Mouse (Mus musculus) CH12.LX (cell line): ENCODE data around the gene Mgat5b. TPM values are rescaled to one million over a fixed set of nuclear protein-coding genes. Genes with fewer than 3 reads are reported as not detected.
A peak's percentile ranks its signal among the peaks of the same experiment; 100 is the strongest.

ENCODE experiments used
- DNase-seq: peaks from one replicate; pipeline ENCODE4 v3.0.0-alpha.2; 2013; ENCODE audit errors: extremely low read depth
- H3K27ac ChIP-seq: 2 replicates; pipeline ENCODE4 v1.5.1; 2012; ENCODE audit warnings: low read depth, mild to moderate bottlenecking, control low read depth, moderate library complexity; ENCODE audit not compliant: insufficient read depth
- H3K27me3 ChIP-seq: replicated peaks from 2 replicates; pipeline ENCODE3; 2012; ENCODE audit warnings: inconsistent platforms
- H3K36me3 ChIP-seq, 2 experiments: replicated peaks in 1 of 2; 2 replicates each; pipeline versions ENCODE3 to v1.6.1; 2012; ENCODE audit warnings: inconsistent platforms in 1 of 2, low read length in 1 of 2, mild to moderate bottlenecking in 1 of 2, mixed read lengths in 1 of 2, moderate library complexity in 1 of 2; ENCODE audit not compliant: control insufficient read depth in 1 of 2, insufficient read depth in 1 of 2
- H3K4me1 ChIP-seq, 2 experiments: 2 replicates each; pipeline ENCODE4 v1.6.1; 2012; ENCODE audit warnings: inconsistent platforms in 1 of 2, moderate library complexity in 1 of 2; ENCODE audit not compliant: insufficient read depth in 2 of 2, control insufficient read depth in 1 of 2
- H3K4me2 ChIP-seq: 2 replicates; pipeline ENCODE4 v1.6.1; 2012; ENCODE audit warnings: low read depth, mild to moderate bottlenecking, control low read depth; ENCODE audit not compliant: poor library complexity, insufficient read depth, severe bottlenecking
- H3K4me3 ChIP-seq, 3 experiments: fragments of 150-350 bp in 1 of 3; sonication (generic) in 1 of 3; replicated peaks in 1 of 3; 2 replicates each; pipeline versions ENCODE3 to v1.5.1; 2011 to 2012; ENCODE audit warnings: low read depth in 2 of 3, low read length in 2 of 3, mild to moderate bottlenecking in 2 of 3, moderate library complexity in 2 of 3, control low read depth in 1 of 3, improper control_type of control experiment in 1 of 3, inconsistent platforms in 1 of 3, mixed read lengths in 1 of 3; ENCODE audit not compliant: poor library complexity in 1 of 3
- H3K79me2 ChIP-seq: replicated peaks from 2 replicates; pipeline ENCODE4 v1.6.1; 2012; ENCODE audit warnings: mild to moderate bottlenecking, moderate library complexity; ENCODE audit not compliant: control insufficient read depth, poor library complexity, insufficient read depth, severe bottlenecking; ENCODE audit errors: extremely low read depth
- H3K9ac ChIP-seq: 2 replicates; pipeline ENCODE4 v1.6.1; 2012; ENCODE audit warnings: low read depth, mild to moderate bottlenecking, control low read depth, moderate library complexity; ENCODE audit not compliant: insufficient read depth
- H3K9me3 ChIP-seq: replicated peaks from 2 replicates; pipeline ENCODE3; 2012; ENCODE audit warnings: low read length, inconsistent platforms, mixed read lengths
- BHLHE40 ChIP-seq: IDR thresholded peaks from 2 replicates; pipeline ENCODE4 v1.6.1; 2011; ENCODE audit warnings: mild to moderate bottlenecking, low read depth, low read length, improper control_type of control experiment
- CHD1 ChIP-seq: IDR thresholded peaks from 2 replicates; pipeline ENCODE4 v1.6.1; 2012; ENCODE audit warnings: low read depth, low read length, improper control_type of control experiment, inconsistent platforms
- CHD2 ChIP-seq: IDR thresholded peaks from 2 replicates; pipeline ENCODE4 v1.6.1; 2011; ENCODE audit warnings: low read length, improper control_type of control experiment
- CTCF ChIP-seq, 2 experiments: IDR thresholded peaks in 1 of 2; conservative IDR thresholded peaks in 1 of 2; 2 replicates each; pipeline ENCODE4 v1.5.1; 2011 to 2012; ENCODE audit warnings: low read depth in 2 of 2, low read length in 2 of 2, improper control_type of control experiment in 1 of 2, inconsistent platforms in 1 of 2, mild to moderate bottlenecking in 1 of 2, moderate library complexity in 1 of 2
- ELF1 ChIP-seq: IDR thresholded peaks from 2 replicates; pipeline ENCODE4 v1.6.1; 2014; ENCODE audit warnings: low read depth, mild to moderate bottlenecking, inconsistent platforms, low read length, improper control_type of control experiment
- EP300 ChIP-seq: IDR thresholded peaks from 2 replicates; pipeline ENCODE4 v1.6.1; 2011; ENCODE audit warnings: low read length, improper control_type of control experiment
- GABPA ChIP-seq: IDR thresholded peaks from 2 replicates; pipeline ENCODE4 v1.6.1; 2012; ENCODE audit warnings: low read depth, low read length, improper control_type of control experiment, inconsistent platforms; ENCODE audit not compliant: insufficient replicate concordance
- IRF4 ChIP-seq: IDR thresholded peaks from 2 replicates; pipeline ENCODE4 v1.6.1; 2014; ENCODE audit warnings: low read depth, mild to moderate bottlenecking, inconsistent platforms, low read length, improper control_type of control experiment
- JUN ChIP-seq: IDR thresholded peaks from 2 replicates; pipeline ENCODE4 v1.6.1; 2011; ENCODE audit warnings: low read depth, mild to moderate bottlenecking, low read length, improper control_type of control experiment, moderate library complexity; ENCODE audit not compliant: insufficient read depth
- KAT2A ChIP-seq: IDR thresholded peaks from 2 replicates; pipeline ENCODE4 v1.6.1; 2012; ENCODE audit warnings: low read length, improper control_type of control experiment, inconsistent platforms; ENCODE audit not compliant: insufficient replicate concordance
- MAFK ChIP-seq: IDR thresholded peaks from 2 replicates; pipeline ENCODE4 v1.6.1; 2011; ENCODE audit warnings: low read length, improper control_type of control experiment; ENCODE audit not compliant: insufficient replicate concordance
- MAX ChIP-seq: IDR thresholded peaks from 2 replicates; pipeline ENCODE4 v1.6.1; 2011; ENCODE audit warnings: low read length, improper control_type of control experiment
- MAZ ChIP-seq: IDR thresholded peaks from 2 replicates; pipeline ENCODE4 v1.6.1; 2012; ENCODE audit warnings: low read depth, mild to moderate bottlenecking, inconsistent platforms, low read length, improper control_type of control experiment, moderate library complexity
- MEF2A ChIP-seq: IDR thresholded peaks from 2 replicates; pipeline ENCODE4 v1.6.1; 2014; ENCODE audit warnings: low read depth, mild to moderate bottlenecking, inconsistent platforms, low read length, improper control_type of control experiment, borderline replicate concordance
- MXI1 ChIP-seq: IDR thresholded peaks from 2 replicates; pipeline ENCODE4 v1.6.1; 2011; ENCODE audit warnings: mild to moderate bottlenecking, low read depth, low read length, improper control_type of control experiment
- NELFE ChIP-seq: IDR thresholded peaks from 2 replicates; pipeline ENCODE4 v1.6.1; 2011; ENCODE audit warnings: low read depth, low read length, improper control_type of control experiment
- NRF1 ChIP-seq: IDR thresholded peaks from 2 replicates; pipeline ENCODE4 v1.6.1; 2014; ENCODE audit warnings: low read depth, mild to moderate bottlenecking, inconsistent platforms, low read length, improper control_type of control experiment, moderate library complexity
- POLR2A ChIP-seq: IDR thresholded peaks from 2 replicates; pipeline ENCODE4 v1.6.1; 2011; ENCODE audit warnings: low read depth, mild to moderate bottlenecking, improper control_type of control experiment, low read length
- POLR2AphosphoS2 ChIP-seq: IDR thresholded peaks from 2 replicates; pipeline ENCODE4 v1.6.1; 2011; ENCODE audit warnings: low read depth, low read length, improper control_type of control experiment
- RAD21 ChIP-seq: IDR thresholded peaks from 2 replicates; pipeline ENCODE4 v1.6.1; 2011; ENCODE audit warnings: low read depth, mild to moderate bottlenecking, low read length, improper control_type of control experiment, moderate library complexity
- SMC3 ChIP-seq: IDR thresholded peaks from 2 replicates; pipeline ENCODE4 v1.6.1; 2011; ENCODE audit warnings: low read depth, low read length, improper control_type of control experiment
- TCF12 ChIP-seq: IDR thresholded peaks from 2 replicates; pipeline ENCODE4 v1.6.1; 2014; ENCODE audit warnings: low read depth, mild to moderate bottlenecking, inconsistent platforms, low read length, improper control_type of control experiment
- UBTF ChIP-seq: IDR thresholded peaks from 2 replicates; pipeline ENCODE4 v1.6.1; 2012; ENCODE audit warnings: low read depth, mild to moderate bottlenecking, inconsistent platforms, low read length, improper control_type of control experiment, moderate library complexity
- USF1 ChIP-seq: IDR thresholded peaks from 2 replicates; pipeline ENCODE4 v1.6.1; 2014; ENCODE audit warnings: low read depth, mild to moderate bottlenecking, inconsistent platforms, low read length, improper control_type of control experiment
- ZC3H11A ChIP-seq: IDR thresholded peaks from 2 replicates; pipeline ENCODE4 v1.6.1; 2012; ENCODE audit warnings: low read depth, mild to moderate bottlenecking, inconsistent platforms, low read length, improper control_type of control experiment
- ZMIZ1 ChIP-seq: IDR thresholded peaks from 2 replicates; pipeline ENCODE4 v1.6.1; 2012; ENCODE audit warnings: low read depth, mild to moderate bottlenecking, inconsistent platforms, low read length, improper control_type of control experiment
- dilution Hi-C: fragments of 300-500 bp; cut with MboI; formaldehyde crosslinking; loops from 2 replicates; pipeline ENCODE4 v1.14.3; 2020; ENCODE audit warnings: low sequenced_read_pairs; ENCODE audit not compliant: extremely low pct_unique_long_range_greater_than_20kb, extremely low pct_ligation_motif_present
- in situ Hi-C: fragments of 300-500 bp; cut with MboI; formaldehyde crosslinking; loops from 3 replicates; pipeline ENCODE4 v1.14.3; 2019; ENCODE audit warnings: low sequenced_read_pairs, low pct_ligation_motif_present, low pct_unique_long_range_greater_than_20kb, mixed read lengths
- polyA plus RNA-seq: library from polyadenylated mRNA; unstranded; fragments of >175 nt; gene quantifications from 2 replicates; pipeline ENCODE4 v1.2.1, GENCODE M21; 2012; ENCODE audit warnings: low read depth; ENCODE audit not compliant: insufficient read length
- total RNA-seq, 2 experiments: library from RNA; depleted of rRNA; stranded (reverse); fragments of 300-350 nt in 1 of 2; fragments of >200 nt in 1 of 2; gene quantifications; 2 replicates each; pipeline ENCODE4 v1.2.3; 2012 to 2014

The Mgat5b gene
- total and polyA plus RNA-seq, 3 experiments = not detected

- Histone ChIP-seq H3K36me3 (no peaks in the 10 kb centered on the region), H3K27ac (no peak overlapping the region), H3K27me3 (peaks cover 83% of the 10 kb centered on the region), H3K79me2 (no peaks in the 10 kb centered on the region), H3K9me3 (peaks cover 22% of the 10 kb centered on the region), H3K4me2 (peak overlapping the region; percentile 60), H3K9ac (no peak overlapping the region), H3K4me1 (peaks cover 5 to 18% of the 10 kb centered on the region in 2 experiments), H3K4me3 (peak overlapping the region; percentile 7 to 17 (median 15))
- TF ChIP-seq NRF1 (peak; percentile 21; the same call in 1 of the 2 replicates), IRF4 (no peak), POLR2AphosphoS2 (no peak), BHLHE40 (peak; percentile 44; the same call in 1 of the 2 replicates), NELFE (no peak), MXI1 (no peak; the same call in 1 of the 2 replicates), MAX (0 out of 2 replicates have a peak, but pooled peaks have one; percentile 25), ZMIZ1 (no peak), CTCF (conservative IDR thresholded peaks at IDR 0.05 in 1 of 2, IDR thresholded peaks at IDR 0.05 in 1 of 2; ENCODE audit: low read depth in 2 of 2, low read length in 2 of 2) (peak; percentile 71 to 92), CHD2 (no peak), ZC3H11A (no peak), SMC3 (peak; percentile 27), USF1 (no peak), MEF2A (no peak), EP300 (no peak), GABPA (no peak), MAFK (no peak), KAT2A (no peak), CHD1 (no peak), UBTF (no peak), MAZ (no peak), JUN (no peak), ELF1 (peak; percentile 71), TCF12 (no peak), POLR2A (no peak), RAD21 (peak; percentile 47)
- in situ Hi-C loops = no loop called here
- DNase-seq = peak; percentile 77
- dilution Hi-C loops = no loop called here
Observed at GRCm38 (mm10) chr11:116994095-116994582, 75.5 kb downstream of the Mgat5b start.
